Mouse (Mus musculus) right cerebral cortex, postnatal 4 days (tissue): ENCODE measurements around the gene Fance.
"Not testable (repeated sequence)": the region's sequence is repeated elsewhere in the genome, so short reads cannot be mapped to it uniquely, and the experiment has no call there.

Source experiments
- DNase-seq: peaks from one replicate; pipeline ENCODE4 v3.0.0-alpha.2; 2022

Gene Fance

DNA sequence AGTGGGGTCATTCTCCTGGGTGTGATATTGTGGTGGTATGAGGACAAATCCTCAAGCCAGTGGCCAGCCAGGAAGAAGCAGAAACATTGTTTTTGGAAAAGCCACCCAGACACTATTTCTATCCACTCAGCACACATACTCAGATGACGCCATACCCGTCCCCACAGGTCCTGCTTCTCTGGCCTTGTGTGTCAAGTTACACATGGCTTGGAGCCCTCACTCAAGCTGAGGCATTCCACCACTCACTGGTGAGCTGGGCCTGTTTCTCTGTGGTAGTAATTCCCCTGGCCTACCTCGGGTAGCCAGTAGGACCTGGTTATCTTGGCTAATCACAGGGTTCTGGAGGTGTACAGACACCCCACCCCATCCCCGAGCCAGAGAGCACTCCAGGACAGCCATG, 19.6 kb upstream of the Fance start:
- DNase-seq = no peak

GRCm38 (mm10) chr17:28294449-28295333, 18.6 kb upstream of the Fance start:
- DNase-seq = no peak

DNA sequence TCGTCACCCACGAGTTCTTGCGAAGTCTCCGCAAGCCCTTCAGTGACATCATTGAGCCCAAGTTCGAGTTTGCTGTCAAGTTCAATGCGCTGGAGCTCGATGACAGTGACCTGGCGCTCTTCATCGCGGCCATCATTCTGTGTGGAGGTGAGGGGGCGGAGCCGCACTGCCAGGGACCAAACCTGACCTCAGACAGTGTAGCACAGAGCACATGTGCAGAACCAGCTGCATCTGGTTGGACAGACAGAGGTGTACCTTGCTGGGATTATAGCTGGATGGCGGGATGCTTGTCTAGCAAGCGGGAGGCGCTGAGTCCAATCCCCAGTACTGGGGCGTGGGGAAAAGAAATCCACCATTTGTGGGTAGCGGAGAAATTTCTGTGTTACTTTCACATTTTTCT, 14.4 kb upstream of the Fance start:
- DNase-seq = no peak

- no peak for DNase-seq
Observed at GRCm38 (mm10) chr17:28299669-28300320, 13.5 kb upstream of the Fance start.

GRCm38 (mm10) chr17:28300323-28300722, 13.0 kb upstream of the Fance start:
- no peak for DNase-seq

GRCm38 (mm10) chr17:28300850-28301249, 12.5 kb upstream of the Fance start:
- no peak for DNase-seq

GRCm38 (mm10) chr17:28305172-28305571, 8.1 kb upstream of the Fance start:
- no peak for DNase-seq

GRCm38 (mm10) chr17:28308297-28309195, 4.8 kb upstream of the Fance start:
- DNase-seq = peak; percentile 97

GRCm38 (mm10) chr17:28310831-28311230, 2.5 kb upstream of the Fance start:
- no peak for DNase-seq

- no peak for DNase-seq
Observed at GRCm38 (mm10) chr17:28311366-28312132, 1.8 kb upstream of the Fance start.

DNA sequence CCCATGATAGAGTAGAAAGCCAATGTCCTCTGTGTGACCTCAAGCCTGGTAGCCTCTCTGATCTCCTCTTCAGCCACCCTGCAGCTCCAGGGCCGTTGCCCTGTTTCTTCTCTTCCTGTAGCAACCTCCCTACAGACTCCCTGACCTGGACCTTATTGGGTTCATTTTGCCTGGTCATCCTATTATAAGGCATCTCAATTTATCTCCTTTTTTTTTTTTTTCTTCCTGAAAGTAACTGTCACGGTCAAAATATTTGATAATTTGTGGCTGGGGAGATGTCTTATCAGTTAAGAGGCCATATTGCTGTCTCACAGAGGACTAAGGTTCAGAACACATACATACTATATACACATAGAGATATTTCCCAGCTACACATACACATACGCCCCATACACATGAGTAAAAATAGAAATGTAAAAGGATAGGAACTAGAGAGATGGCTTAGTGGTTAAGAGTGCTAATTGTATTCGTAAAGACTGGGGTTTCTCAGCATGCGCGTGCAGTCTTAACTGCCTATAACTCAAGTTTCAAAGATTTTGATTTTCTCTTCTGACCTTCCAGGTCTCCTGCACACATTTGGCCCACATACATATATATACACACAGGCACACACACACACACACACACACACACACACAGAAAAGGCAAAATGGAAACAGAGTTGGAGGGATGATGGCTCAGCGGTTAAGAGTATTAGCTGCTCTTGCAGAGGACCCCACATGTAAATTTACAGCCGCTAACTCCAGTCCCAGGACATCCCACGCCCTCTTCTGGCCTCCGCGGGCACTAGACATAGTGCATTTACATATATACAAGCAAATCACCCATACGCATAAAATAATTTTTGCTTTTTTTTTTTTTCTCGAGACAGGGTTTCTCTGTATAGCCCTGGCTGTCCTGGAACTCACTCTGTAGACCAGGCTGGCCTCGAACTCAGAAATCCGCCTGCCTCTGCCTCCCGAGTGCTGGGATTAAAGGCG, 797 bp upstream of the Fance start:
- no peak for DNase-seq

DNA sequence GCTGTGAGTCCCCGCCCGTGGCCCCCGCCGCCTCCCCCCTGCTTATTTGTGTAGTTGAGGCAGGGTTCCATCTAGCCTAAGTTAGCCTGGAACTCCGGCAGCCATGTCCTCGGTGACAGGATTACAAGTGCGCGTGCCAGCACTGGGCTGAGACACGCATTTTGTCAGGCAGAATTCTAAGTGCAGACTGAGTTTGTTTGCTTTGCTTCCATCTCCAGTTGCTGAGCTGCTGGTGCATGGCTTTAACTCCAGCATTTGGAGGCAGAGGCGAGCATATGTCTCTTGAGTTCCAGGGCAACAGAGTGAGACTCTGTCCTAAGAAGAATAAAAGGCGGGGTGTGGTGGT, 534 bp downstream of the Fance start:
- DNase-seq = peak; percentile 43

GRCm38 (mm10) chr17:28315611-28316160, 2.4 kb downstream of the Fance start:
- no peak for DNase-seq

GRCm38 (mm10) chr17:28316476-28316875, 3.2 kb downstream of the Fance start:
- no peak for DNase-seq

GRCm38 (mm10) chr17:28317091-28317490, 3.8 kb downstream of the Fance start:
- DNase-seq = no peak

DNA sequence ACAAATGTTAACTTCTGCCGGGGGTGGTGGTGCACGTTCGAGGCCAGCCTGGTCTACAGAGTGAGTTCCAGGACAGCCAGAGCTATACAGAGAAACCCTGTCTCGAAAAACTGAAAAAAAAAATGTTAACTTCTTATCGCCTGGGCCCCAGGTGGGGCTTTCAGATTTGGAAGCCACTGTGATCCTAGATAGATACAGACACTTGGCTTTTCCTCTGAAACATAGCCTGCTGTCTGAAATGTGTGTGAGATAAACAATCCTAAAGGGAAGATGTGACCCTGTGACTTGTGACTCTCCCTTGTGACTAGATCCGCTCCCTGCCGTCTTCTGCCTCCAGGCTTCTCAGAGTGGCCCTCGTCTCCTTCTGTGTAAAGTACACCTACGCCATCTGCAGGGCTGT, 4.4 kb downstream of the Fance start:
- no peak for DNase-seq

DNA sequence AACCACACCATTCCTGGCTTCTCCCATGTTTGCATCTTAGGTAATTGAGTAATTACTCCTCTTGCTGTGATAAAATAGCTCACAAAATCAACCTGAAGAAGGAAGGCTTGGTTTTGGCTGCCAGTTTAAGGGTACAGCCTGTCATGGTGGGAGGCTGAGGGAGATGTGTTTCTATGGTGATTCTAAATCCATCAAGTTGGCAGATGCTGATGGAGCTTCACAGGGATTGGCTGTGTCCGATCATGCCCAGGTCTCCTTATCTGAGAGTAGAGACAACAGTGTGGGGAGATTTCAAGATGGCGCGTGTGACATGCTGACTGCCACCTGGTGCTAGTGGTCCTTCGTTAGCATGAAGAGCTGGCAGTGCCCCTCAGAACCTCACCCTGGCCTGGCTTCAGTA, 8.4 kb downstream of the Fance start:
- no peak for DNase-seq

GRCm38 (mm10) chr17:28323786-28324185, 10.5 kb downstream of the Fance start:
- no peak for DNase-seq

DNA sequence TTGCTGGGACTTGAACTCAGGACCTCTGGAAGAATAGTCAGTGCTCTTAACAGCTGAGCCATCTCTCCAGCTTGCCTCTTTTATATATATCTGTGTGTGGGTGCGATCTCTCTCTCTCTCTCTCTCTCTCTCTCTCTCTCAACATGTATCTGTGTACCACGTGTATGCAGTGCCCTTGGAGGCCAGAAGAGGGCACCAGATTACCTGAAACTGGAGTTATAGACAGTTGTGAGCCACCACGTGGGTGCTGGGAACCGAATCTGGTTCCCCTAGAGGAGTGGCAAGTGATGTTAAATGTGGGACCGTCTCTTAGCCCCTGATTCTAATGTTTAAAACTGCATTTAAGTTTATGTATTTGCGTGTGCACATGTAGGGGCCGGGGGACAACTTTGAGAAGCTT, 11.1 kb downstream of the Fance start:
- DNase-seq = not testable (repeated sequence)

DNA sequence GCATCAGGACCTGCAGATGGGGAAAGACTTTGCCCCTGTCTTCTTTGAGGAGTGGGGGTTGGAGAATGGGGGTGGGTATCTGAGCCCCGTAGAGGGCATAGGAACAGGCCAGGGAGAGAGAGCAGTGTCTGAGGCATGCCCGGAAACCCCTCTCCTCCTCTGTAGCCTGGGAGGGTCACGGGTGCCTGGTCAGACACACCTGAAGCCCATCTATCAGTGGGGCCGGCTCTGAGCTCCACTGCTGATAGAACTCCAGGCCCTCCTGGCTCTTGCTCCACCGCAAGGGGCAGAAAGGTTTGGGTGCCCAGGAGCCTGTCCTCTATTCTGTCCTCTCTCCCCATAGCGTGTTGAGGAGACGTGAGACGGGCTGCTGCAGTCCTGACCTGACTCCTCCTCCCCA, 12.4 kb downstream of the Fance start:
- no peak for DNase-seq

- no peak for DNase-seq
Observed at GRCm38 (mm10) chr17:28326951-28327350, 13.6 kb downstream of the Fance start.
